Mouse (Mus musculus): Measurements from ENCODE around the gene Shroom4. TPM values are rescaled to one million over a fixed set of nuclear protein-coding genes. Genes with fewer than 3 reads are reported as not detected.

Shroom4 gene
- polyA plus RNA-seq, 1 experiment from 2014 or later: 5.6 TPM

DNA sequence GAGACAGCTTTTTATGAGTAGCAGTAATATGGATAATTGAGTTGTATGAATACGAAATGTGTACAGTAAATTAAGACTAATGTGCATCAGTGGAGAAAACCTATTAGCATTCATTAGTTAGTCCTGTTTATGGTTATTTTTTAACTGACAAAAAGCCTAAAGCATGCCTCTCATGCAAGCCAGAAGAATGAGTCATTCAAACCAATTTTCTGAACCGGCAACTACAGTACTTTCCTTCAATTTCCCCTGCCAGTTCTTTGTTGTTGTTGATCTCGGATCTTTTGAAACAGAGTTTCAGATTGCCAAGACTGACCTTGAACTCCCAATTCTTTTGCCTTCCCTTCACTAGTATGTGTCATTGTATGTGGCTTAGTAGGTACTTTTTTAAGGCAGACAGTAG is 117.6 kb downstream of the Shroom4 start:
- no peaks in the 10 kb centered on the region for H3K27me3 ChIP-seq (ENCODE audit: control insufficient read depth, insufficient read depth, low read length)

GRCm38 (mm10) chrX:6518421-6518820 is 118.8 kb downstream of the Shroom4 start:
- H3K4me1 ChIP-seq (replicated peaks; ENCODE audit: control insufficient read depth, insufficient read depth, low read length): no peaks in the 10 kb centered on the region
- 78% methylated on average over 2 of the region's 2 CpGs for WGBS
- H3K9ac ChIP-seq (ENCODE audit: low read depth, low read length): no peak overlapping the region
- ATAC-seq (ENCODE audit: low FRiP score) (no peak), DNase-seq (ENCODE audit: low spot score) (no peak)
- no peaks in the 10 kb centered on the region for H3K27me3 ChIP-seq (ENCODE audit: control insufficient read depth, insufficient read depth, low read length)
- H3K4me3 ChIP-seq (ENCODE audit: low read depth, low read length): no peak overlapping the region
- no peak overlapping the region for H3K27ac ChIP-seq (ENCODE audit: low read depth, low read length)
- no peaks in the 10 kb centered on the region for H3K9me3 ChIP-seq (ENCODE audit: control insufficient read depth, low read length)
- no peak overlapping the region for H3K4me2 ChIP-seq (replicated peaks; ENCODE audit: low read depth, low read length)
- no peaks in the 10 kb centered on the region for H3K36me3 ChIP-seq (ENCODE audit: control insufficient read depth, insufficient read depth, low read length)

More for the DNA sequence above, 117.6 kb downstream of the Shroom4 start:
- 86% methylated on average over 3 of the region's 3 CpGs for WGBS
- Histone ChIP-seq H3K9ac (ENCODE audit: low read depth, low read length) (no peak overlapping the region), H3K4me1 (replicated peaks; ENCODE audit: control insufficient read depth, insufficient read depth, low read length) (no peaks in the 10 kb centered on the region), H3K36me3 (ENCODE audit: control insufficient read depth, insufficient read depth, low read length) (no peaks in the 10 kb centered on the region), H3K27ac (ENCODE audit: low read depth, low read length) (no peak overlapping the region), H3K4me3 (ENCODE audit: low read depth, low read length) (no peak overlapping the region), H3K9me3 (ENCODE audit: control insufficient read depth, low read length) (no peaks in the 10 kb centered on the region), H3K4me2 (replicated peaks; ENCODE audit: low read depth, low read length) (no peak overlapping the region)
- ATAC-seq (ENCODE audit: low FRiP score) (no peak), DNase-seq (ENCODE audit: low spot score) (no peak)

GRCm38 (mm10) chrX:6522935-6523334 is 123.3 kb downstream of the Shroom4 start:
- ATAC-seq (ENCODE audit: low FRiP score): no peak
- Histone ChIP-seq H3K4me2 (replicated peaks; ENCODE audit: low read depth, low read length) (no peak overlapping the region), H3K9ac (ENCODE audit: low read depth, low read length) (no peak overlapping the region), H3K4me3 (ENCODE audit: low read depth, low read length) (no peak overlapping the region), H3K27me3 (ENCODE audit: control insufficient read depth, insufficient read depth, low read length) (no peaks in the 10 kb centered on the region), H3K4me1 (replicated peaks; ENCODE audit: control insufficient read depth, insufficient read depth, low read length) (no peaks in the 10 kb centered on the region), H3K9me3 (ENCODE audit: control insufficient read depth, low read length) (no peaks in the 10 kb centered on the region), H3K27ac (ENCODE audit: low read depth, low read length) (no peak overlapping the region), H3K36me3 (ENCODE audit: control insufficient read depth, insufficient read depth, low read length) (no peaks in the 10 kb centered on the region)
- DNase-seq (ENCODE audit: low spot score): peak; percentile 21
- WGBS: 71% methylated on average over 2 of the region's 2 CpGs

GRCm38 (mm10) chrX:6536636-6537035 is 137.0 kb downstream of the Shroom4 start:
- H3K4me3 ChIP-seq (ENCODE audit: low read depth, low read length): no peak overlapping the region
- no peak for ATAC-seq (ENCODE audit: low FRiP score)
- WGBS: 78% methylated on average over 2 of the region's 2 CpGs

DNA sequence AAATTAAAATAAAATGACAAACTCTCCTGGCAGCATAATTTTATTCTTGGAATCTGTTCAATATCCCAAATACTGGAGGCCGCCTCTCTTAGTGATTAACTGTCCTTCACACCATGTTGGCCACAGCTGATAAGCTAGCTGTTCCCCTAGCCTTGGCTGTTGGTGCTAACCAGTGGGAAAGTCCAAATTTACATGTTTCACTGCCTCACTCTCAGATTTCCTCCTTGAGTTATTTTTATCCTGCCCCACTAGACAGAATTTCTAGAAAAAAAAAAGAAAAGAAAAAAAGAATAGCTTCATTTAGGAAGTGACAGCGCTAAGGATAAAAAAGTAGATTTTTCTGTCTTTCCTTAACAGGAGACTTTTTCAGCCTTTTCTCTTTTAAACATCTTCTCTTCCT is 138.0 kb downstream of the Shroom4 start:
- Histone ChIP-seq H3K4me3 (ENCODE audit: low read depth, low read length) (no peak overlapping the region), H3K4me2 (replicated peaks; ENCODE audit: low read depth, low read length) (no peak overlapping the region), H3K4me1 (replicated peaks; ENCODE audit: control insufficient read depth, insufficient read depth, low read length) (no peaks in the 10 kb centered on the region), H3K27me3 (ENCODE audit: control insufficient read depth, insufficient read depth, low read length) (no peaks in the 10 kb centered on the region), H3K27ac (ENCODE audit: low read depth, low read length) (no peak overlapping the region), H3K36me3 (ENCODE audit: control insufficient read depth, insufficient read depth, low read length) (no peaks in the 10 kb centered on the region), H3K9ac (ENCODE audit: low read depth, low read length) (no peak overlapping the region), H3K9me3 (ENCODE audit: control insufficient read depth, low read length) (no peaks in the 10 kb centered on the region)
- no peak for DNase-seq (ENCODE audit: low spot score)
- 91% methylated on average over 2 of the region's 2 CpGs for WGBS
- ATAC-seq (ENCODE audit: low FRiP score): no peak

More at GRCm38 (mm10) chrX:6536636-6537035, 137.0 kb downstream of the Shroom4 start:
- H3K36me3 ChIP-seq (ENCODE audit: control insufficient read depth, insufficient read depth, low read length): no peaks in the 10 kb centered on the region
- no peaks in the 10 kb centered on the region for H3K4me1 ChIP-seq (replicated peaks; ENCODE audit: control insufficient read depth, insufficient read depth, low read length)
- no peak overlapping the region for H3K27ac ChIP-seq (ENCODE audit: low read depth, low read length)
- DNase-seq (ENCODE audit: low spot score): no peak
- H3K4me2 ChIP-seq (replicated peaks; ENCODE audit: low read depth, low read length): no peak overlapping the region
- no peaks in the 10 kb centered on the region for H3K27me3 ChIP-seq (ENCODE audit: control insufficient read depth, insufficient read depth, low read length)
- no peak overlapping the region for H3K9ac ChIP-seq (ENCODE audit: low read depth, low read length)
- H3K9me3 ChIP-seq (ENCODE audit: control insufficient read depth, low read length): no peaks in the 10 kb centered on the region

DNA sequence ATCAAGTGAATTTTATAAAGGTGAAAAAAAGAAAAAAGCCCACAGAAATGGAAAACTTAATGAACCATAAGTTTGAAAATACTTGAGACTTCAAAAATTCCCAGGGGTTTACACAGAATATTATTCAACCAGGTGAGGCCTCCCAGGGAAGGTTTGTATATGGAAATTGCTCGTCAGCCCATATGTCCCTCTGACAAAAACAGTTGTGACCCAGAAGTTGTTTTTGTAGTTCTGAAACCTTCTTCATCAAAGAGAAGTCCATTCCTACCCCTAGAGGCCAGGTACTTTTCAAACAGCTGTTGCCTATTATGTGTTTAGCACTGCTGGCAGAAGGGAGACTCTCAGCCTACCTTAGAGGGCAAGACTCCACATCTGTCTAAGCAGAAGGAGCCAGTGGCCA is 165.4 kb downstream of the Shroom4 start:
- no peak overlapping the region for H3K4me3 ChIP-seq (ENCODE audit: low read depth, low read length)
- ATAC-seq (ENCODE audit: low FRiP score) (no peak), DNase-seq (ENCODE audit: low spot score) (no peak)
- no peaks in the 10 kb centered on the region for H3K9me3 ChIP-seq (ENCODE audit: control insufficient read depth, low read length)
- no peaks in the 10 kb centered on the region for H3K27me3 ChIP-seq (ENCODE audit: control insufficient read depth, insufficient read depth, low read length)
- no peak overlapping the region for H3K27ac ChIP-seq (ENCODE audit: low read depth, low read length)
- WGBS: 88% methylated on average over 1 of the region's 1 CpGs
- no peak overlapping the region for H3K4me2 ChIP-seq (replicated peaks; ENCODE audit: low read depth, low read length)
- H3K4me1 ChIP-seq (replicated peaks; ENCODE audit: control insufficient read depth, insufficient read depth, low read length): no peaks in the 10 kb centered on the region
- no peaks in the 10 kb centered on the region for H3K36me3 ChIP-seq (ENCODE audit: control insufficient read depth, insufficient read depth, low read length)
- H3K9ac ChIP-seq (ENCODE audit: low read depth, low read length): no peak overlapping the region

DNA sequence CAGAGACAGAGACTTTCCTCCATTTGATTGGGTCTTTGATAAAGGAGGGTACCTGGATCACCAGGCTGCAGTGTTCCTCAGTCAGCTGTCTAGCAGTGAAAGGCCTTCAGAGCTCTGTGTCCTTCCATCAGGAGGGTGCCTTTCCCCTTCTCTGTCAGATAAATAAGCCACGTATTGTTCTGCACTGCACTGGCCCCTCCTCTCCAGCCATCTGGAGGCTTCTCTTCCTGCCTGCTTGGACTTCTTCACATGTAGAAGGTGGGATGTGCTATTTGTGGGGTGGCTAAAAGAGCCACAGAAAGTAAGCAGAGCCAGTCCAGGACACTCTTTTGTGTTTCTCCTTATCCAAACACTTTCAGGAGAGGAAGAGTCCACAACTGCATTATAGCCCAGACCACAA is 174.9 kb downstream of the Shroom4 start:
- no peak overlapping the region for H3K9ac ChIP-seq (ENCODE audit: low read depth, low read length)
- H3K36me3 ChIP-seq (ENCODE audit: control insufficient read depth, insufficient read depth, low read length): no peaks in the 10 kb centered on the region
- no peaks in the 10 kb centered on the region for H3K4me1 ChIP-seq (replicated peaks; ENCODE audit: control insufficient read depth, insufficient read depth, low read length)
- 17% methylated on average over 1 of the region's 1 CpGs for WGBS
- DNase-seq (ENCODE audit: low spot score) (no peak), ATAC-seq (ENCODE audit: low FRiP score) (no peak)
- no peak overlapping the region for H3K4me3 ChIP-seq (ENCODE audit: low read depth, low read length)
- H3K4me2 ChIP-seq (replicated peaks; ENCODE audit: low read depth, low read length): no peak overlapping the region
- no peaks in the 10 kb centered on the region for H3K9me3 ChIP-seq (ENCODE audit: control insufficient read depth, low read length)
- H3K27me3 ChIP-seq (ENCODE audit: control insufficient read depth, insufficient read depth, low read length): no peaks in the 10 kb centered on the region
- H3K27ac ChIP-seq (ENCODE audit: low read depth, low read length): no peak overlapping the region

GRCm38 (mm10) chrX:6577001-6577400 is 177.3 kb downstream of the Shroom4 start:
- H3K4me2 ChIP-seq (replicated peaks; ENCODE audit: low read depth, low read length): no peak overlapping the region
- H3K9ac ChIP-seq (ENCODE audit: low read depth, low read length): no peak overlapping the region
- no peak for ATAC-seq (ENCODE audit: low FRiP score)
- H3K36me3 ChIP-seq (ENCODE audit: control insufficient read depth, insufficient read depth, low read length): no peaks in the 10 kb centered on the region
- H3K4me3 ChIP-seq (ENCODE audit: low read depth, low read length): no peak overlapping the region
- H3K27ac ChIP-seq (ENCODE audit: low read depth, low read length): no peak overlapping the region
- no peak for DNase-seq (ENCODE audit: low spot score)
- no peaks in the 10 kb centered on the region for H3K27me3 ChIP-seq (ENCODE audit: control insufficient read depth, insufficient read depth, low read length)
- H3K4me1 ChIP-seq (replicated peaks; ENCODE audit: control insufficient read depth, insufficient read depth, low read length): no peaks in the 10 kb centered on the region
- no peaks in the 10 kb centered on the region for H3K9me3 ChIP-seq (ENCODE audit: control insufficient read depth, low read length)
- 55% methylated on average over 7 of the region's 7 CpGs for WGBS

- Histone ChIP-seq H3K27me3 (ENCODE audit: control insufficient read depth, insufficient read depth, low read length) (no peaks in the 10 kb centered on the region), H3K27ac (ENCODE audit: low read depth, low read length) (no peak overlapping the region), H3K4me3 (ENCODE audit: low read depth, low read length) (no peak overlapping the region), H3K4me1 (replicated peaks; ENCODE audit: control insufficient read depth, insufficient read depth, low read length) (no peaks in the 10 kb centered on the region), H3K36me3 (ENCODE audit: control insufficient read depth, insufficient read depth, low read length) (no peaks in the 10 kb centered on the region), H3K9me3 (ENCODE audit: control insufficient read depth, low read length) (no peaks in the 10 kb centered on the region), H3K9ac (ENCODE audit: low read depth, low read length) (no peak overlapping the region), H3K4me2 (replicated peaks; ENCODE audit: low read depth, low read length) (no peak overlapping the region)
- ATAC-seq (ENCODE audit: low FRiP score) (no peak), DNase-seq (ENCODE audit: low spot score) (no peak)
- 87% methylated on average over 6 of the region's 6 CpGs for WGBS
Observed at GRCm38 (mm10) chrX:6580671-6581070, 181.0 kb downstream of the Shroom4 start.
